Mouse (Mus musculus) neural tube, embryonic 12.5 days (tissue): ENCODE data around the gene Aldh5a1. TPM values are rescaled to one million over a fixed set of nuclear protein-coding genes. Genes with fewer than 3 reads are reported as not detected.
A peak's percentile ranks its signal among the peaks of the same experiment; 100 is the strongest.

Source experiments
- ATAC-seq: fragments of 200-750 bp; cut with Nextera tagmentation; 2 replicates; pipeline ENCODE4 v1.8.0; 2017; ENCODE audit warnings: low read depth, mild to moderate bottlenecking, moderate TSS enrichment, moderate library complexity; ENCODE audit not compliant: low FRiP score
- H3K27ac ChIP-seq: fragments of 300-500 bp; sonication (generic); 2 replicates; pipeline ENCODE4 v1.5.1; 2016
- H3K27me3 ChIP-seq: fragments of 300-500 bp; sonication (generic); replicated peaks from 2 replicates; pipeline ENCODE4 v1.6.1; 2016; ENCODE audit warnings: mild to moderate bottlenecking
- H3K36me3 ChIP-seq: fragments of 300-500 bp; sonication (generic); 2 replicates; pipeline ENCODE4 v1.6.1; 2016; ENCODE audit warnings: mild to moderate bottlenecking
- H3K4me1 ChIP-seq: fragments of 300-500 bp; sonication (generic); 2 replicates; pipeline ENCODE4 v1.6.1; 2016
- H3K4me2 ChIP-seq: fragments of 300-500 bp; sonication (generic); replicated peaks from 2 replicates; pipeline ENCODE4 v1.6.1; 2016; ENCODE audit warnings: mild to moderate bottlenecking
- H3K4me3 ChIP-seq: fragments of 300-500 bp; sonication (generic); 2 replicates; pipeline ENCODE4 v1.5.1; 2016
- H3K9ac ChIP-seq: fragments of 300-500 bp; sonication (generic); 2 replicates; pipeline ENCODE4 v1.6.1; 2016; ENCODE audit warnings: mild to moderate bottlenecking
- H3K9me3 ChIP-seq: fragments of 300-500 bp; sonication (generic); 2 replicates; pipeline ENCODE4 v1.6.1; 2016; ENCODE audit warnings: mild to moderate bottlenecking
- WGBS: fragments of 180-500 bp; shearing (Covaris S2); methylation state at CpG from one replicate; pipeline ENCODE4 v1.1.7; 2016; 5-methylcytosine and 5-hydroxymethylcytosine counted together
- polyA plus RNA-seq: library from polyadenylated mRNA; unstranded; fragments of >200 nt; fragmentation: Nextera tagmentation; extraction: Ambion mirVana; gene quantifications from 2 replicates; pipeline ENCODE4 v1.2.1, GENCODE M21; 2016

Aldh5a1 gene
- polyA plus RNA-seq, 1 experiment from 2014 or later, result 8.0 TPM

DNA sequence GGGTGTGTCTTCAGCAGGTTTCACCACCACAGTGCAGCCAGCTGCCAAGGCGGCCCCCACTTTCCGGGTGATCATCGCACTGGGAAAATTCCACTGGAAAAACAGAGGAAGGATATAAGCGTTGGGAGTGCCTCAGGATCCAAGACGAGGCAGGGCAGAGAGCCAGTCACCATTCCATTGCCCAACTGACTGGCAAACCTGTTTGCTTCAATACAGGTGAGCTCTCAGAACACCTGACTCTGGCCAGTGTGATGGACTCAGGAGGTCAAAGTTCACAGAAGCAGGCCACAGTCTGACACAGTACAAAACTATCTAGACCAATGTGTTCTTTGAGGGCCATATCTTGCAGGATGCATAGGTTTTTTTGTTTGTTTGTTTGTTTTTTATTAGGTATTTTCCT lies 13.5 kb downstream of the Aldh5a1 start:
- Histone ChIP-seq H3K9ac (no peak overlapping the region), H3K4me3 (no peak overlapping the region), H3K36me3 (peaks cover 24% of the 10 kb centered on the region; the same call in 1 of the 2 replicates), H3K9me3 (no peaks in the 10 kb centered on the region), H3K27me3 (no peaks in the 10 kb centered on the region), H3K4me2 (no peak overlapping the region), H3K4me1 (no peaks in the 10 kb centered on the region), H3K27ac (no peak overlapping the region)
- 93% methylated on average over 5 of the region's 5 CpGs for WGBS
- no peak for ATAC-seq

DNA sequence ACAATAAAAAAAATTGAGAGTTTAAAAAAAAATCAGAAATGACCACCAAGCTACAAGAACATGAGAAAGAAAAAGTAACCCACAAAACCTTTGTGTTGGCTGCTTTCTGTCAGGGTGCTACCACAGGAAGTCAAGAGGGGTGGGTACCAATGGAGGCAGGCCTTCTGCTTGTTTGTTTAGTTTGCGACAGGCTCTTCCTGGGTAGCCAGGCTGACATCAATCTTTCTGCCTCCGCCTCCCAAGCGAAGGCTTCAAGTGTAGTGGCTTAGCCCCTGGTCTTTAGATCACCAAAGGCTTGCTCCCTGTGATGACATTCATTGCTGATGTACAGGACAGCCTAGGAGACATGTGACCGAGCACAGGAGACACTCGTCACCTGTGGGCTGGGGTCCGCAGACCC lies 16.2 kb downstream of the Aldh5a1 start:
- H3K4me2 ChIP-seq, result no peak overlapping the region
- H3K27me3 ChIP-seq, result no peaks in the 10 kb centered on the region
- H3K9ac ChIP-seq, result no peak overlapping the region
- WGBS, result 77% methylated on average over 6 of the region's 6 CpGs
- H3K4me3 ChIP-seq, result no peak overlapping the region
- no peaks in the 10 kb centered on the region for H3K9me3 ChIP-seq
- no peaks in the 10 kb centered on the region for H3K4me1 ChIP-seq
- peaks cover 33% of the 10 kb centered on the region; the same call in 1 of the 2 replicates for H3K36me3 ChIP-seq
- H3K27ac ChIP-seq, result no peak overlapping the region
- no peak for ATAC-seq

- Histone ChIP-seq H3K4me2 (no peak overlapping the region), H3K27ac (no peak overlapping the region), H3K27me3 (no peaks in the 10 kb centered on the region), H3K9me3 (no peaks in the 10 kb centered on the region), H3K36me3 (peaks cover 33% of the 10 kb centered on the region; the same call in 1 of the 2 replicates), H3K9ac (no peak overlapping the region), H3K4me3 (no peak overlapping the region), H3K4me1 (no peaks in the 10 kb centered on the region)
- ATAC-seq, result peak; percentile 48; the same call in 1 of the 2 replicates
- 28% methylated on average over 5 of the region's 5 CpGs for WGBS
These were observed 17.0 kb downstream of the Aldh5a1 start for GRCm38 (mm10) chr13:24920333-24920977.

GRCm38 (mm10) chr13:24915831-24916230 lies 21.6 kb downstream of the Aldh5a1 start:
- Histone ChIP-seq H3K27ac (no peak overlapping the region), H3K9ac (no peak overlapping the region), H3K4me1 (no peaks in the 10 kb centered on the region), H3K36me3 (peaks cover 27% of the 10 kb centered on the region), H3K27me3 (no peaks in the 10 kb centered on the region), H3K9me3 (no peaks in the 10 kb centered on the region), H3K4me2 (no peak overlapping the region), H3K4me3 (no peak overlapping the region)
- ATAC-seq, result no peak
- 77% methylated on average over 13 of the region's 13 CpGs for WGBS

DNA sequence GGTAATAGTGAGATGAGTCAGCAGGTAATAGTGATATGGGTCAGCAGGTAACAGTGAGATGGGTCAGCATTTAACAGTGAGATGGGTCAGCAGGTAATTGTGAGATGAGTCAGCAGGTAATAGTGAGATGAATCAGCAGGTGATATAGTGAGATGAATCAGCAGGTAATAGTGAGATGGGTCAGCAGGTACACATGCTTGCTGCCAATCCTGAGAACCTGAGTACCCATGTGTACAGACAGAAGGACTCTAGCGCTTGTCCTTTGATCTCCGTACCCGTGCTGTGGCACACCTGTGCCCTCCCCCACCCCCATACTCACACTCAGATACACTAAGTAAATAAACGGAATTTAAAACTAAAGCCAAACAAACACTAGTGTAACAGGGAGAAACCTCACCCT lies 22.5 kb downstream of the Aldh5a1 start:
- Histone ChIP-seq H3K4me2 (no peak overlapping the region), H3K9ac (no peak overlapping the region), H3K27ac (no peak overlapping the region), H3K36me3 (peaks cover 27% of the 10 kb centered on the region), H3K4me3 (no peak overlapping the region), H3K9me3 (no peaks in the 10 kb centered on the region), H3K27me3 (no peaks in the 10 kb centered on the region), H3K4me1 (no peaks in the 10 kb centered on the region)
- no peak for ATAC-seq
- WGBS, result 93% methylated on average over 4 of the region's 4 CpGs

- Histone ChIP-seq H3K9me3 (no peaks in the 10 kb centered on the region), H3K27ac (no peak overlapping the region), H3K4me3 (no peak overlapping the region), H3K36me3 (peaks cover 24% of the 10 kb centered on the region), H3K4me2 (no peak overlapping the region), H3K4me1 (no peaks in the 10 kb centered on the region), H3K9ac (no peak overlapping the region), H3K27me3 (no peaks in the 10 kb centered on the region)
- no peak for ATAC-seq
- 91% methylated on average over 7 of the region's 7 CpGs for WGBS
These were observed 23.9 kb downstream of the Aldh5a1 start for GRCm38 (mm10) chr13:24913576-24913975.

GRCm38 (mm10) chr13:24909112-24909511 lies 28.3 kb downstream of the Aldh5a1 start:
- ATAC-seq, result no peak
- H3K4me1 ChIP-seq, result no peaks in the 10 kb centered on the region
- 93% methylated on average over 1 of the region's 1 CpGs for WGBS
- no peak overlapping the region for H3K4me2 ChIP-seq
- peaks cover 14% of the 10 kb centered on the region for H3K36me3 ChIP-seq
- no peak overlapping the region for H3K4me3 ChIP-seq
- H3K27ac ChIP-seq, result no peak overlapping the region
- H3K9ac ChIP-seq, result no peak overlapping the region
- no peaks in the 10 kb centered on the region for H3K9me3 ChIP-seq
- H3K27me3 ChIP-seq, result no peaks in the 10 kb centered on the region

DNA sequence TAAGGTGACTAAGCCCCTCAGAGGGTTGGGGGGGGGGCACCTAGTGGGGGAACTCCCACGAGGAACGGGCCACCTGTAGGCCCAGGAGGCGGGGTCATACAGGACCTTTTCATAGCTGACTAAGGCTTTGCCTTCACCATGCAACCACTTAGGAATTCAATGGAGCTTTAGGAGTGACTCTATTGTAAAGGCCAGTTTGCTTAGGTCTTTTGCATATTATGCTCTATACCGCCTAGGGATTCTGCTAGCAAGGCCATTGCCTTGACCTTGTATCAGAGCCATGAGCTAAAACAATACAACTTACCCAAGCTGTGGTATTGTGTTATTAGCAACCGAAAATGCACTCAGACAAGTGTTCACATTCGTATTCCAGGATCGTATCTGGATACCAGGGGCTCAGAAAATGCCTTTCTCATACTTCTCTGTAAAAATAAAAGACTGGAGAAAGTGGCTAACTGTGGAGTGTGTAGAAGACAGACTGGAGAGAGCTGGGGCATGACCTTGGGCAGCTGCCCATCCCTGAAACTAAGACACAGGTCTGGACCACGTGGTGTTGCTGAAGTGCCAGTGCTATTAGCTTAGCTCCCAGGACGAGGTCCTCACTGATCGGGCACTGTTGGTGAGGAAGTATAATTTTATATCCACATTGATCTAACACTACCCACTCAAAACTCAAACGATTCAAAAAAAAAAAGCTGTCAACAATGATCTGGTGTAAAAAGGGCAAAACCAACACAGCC lies 30.5 kb downstream of the Aldh5a1 start:
- ATAC-seq, result no peak
- Histone ChIP-seq H3K4me3 (no peak overlapping the region), H3K27me3 (no peaks in the 10 kb centered on the region), H3K4me2 (no peak overlapping the region), H3K27ac (no peak overlapping the region), H3K36me3 (peaks cover 5% of the 10 kb centered on the region; the same call in 1 of the 2 replicates), H3K4me1 (no peaks in the 10 kb centered on the region), H3K9ac (no peak overlapping the region), H3K9me3 (no peaks in the 10 kb centered on the region)
- 86% methylated on average over 11 of the region's 11 CpGs for WGBS

DNA sequence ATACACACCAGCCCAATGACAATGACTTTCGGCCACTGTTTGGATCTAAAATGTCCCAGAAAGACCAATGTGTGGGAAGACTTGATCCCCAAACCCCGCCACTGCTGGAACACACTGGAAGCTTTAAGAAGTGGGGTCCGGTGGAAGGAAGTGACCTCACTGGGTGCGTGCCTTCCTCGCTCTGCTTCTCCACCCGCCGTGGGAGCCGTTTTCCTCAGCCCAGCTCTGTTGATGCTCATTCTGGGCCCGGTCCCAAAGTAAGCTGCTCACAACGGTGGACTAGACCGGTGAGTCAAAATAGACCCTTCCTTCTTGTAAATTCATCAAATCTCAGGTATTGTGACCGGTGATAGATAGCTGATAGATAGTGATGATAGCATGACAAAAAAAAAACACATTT lies 32.0 kb downstream of the Aldh5a1 start:
- WGBS, result 91% methylated on average over 12 of the region's 12 CpGs
- Histone ChIP-seq H3K9me3 (no peaks in the 10 kb centered on the region), H3K4me1 (no peaks in the 10 kb centered on the region), H3K4me3 (no peak overlapping the region), H3K4me2 (no peak overlapping the region), H3K27me3 (no peaks in the 10 kb centered on the region), H3K9ac (no peak overlapping the region), H3K36me3 (no peaks in the 10 kb centered on the region), H3K27ac (no peak overlapping the region)
- no peak for ATAC-seq

DNA sequence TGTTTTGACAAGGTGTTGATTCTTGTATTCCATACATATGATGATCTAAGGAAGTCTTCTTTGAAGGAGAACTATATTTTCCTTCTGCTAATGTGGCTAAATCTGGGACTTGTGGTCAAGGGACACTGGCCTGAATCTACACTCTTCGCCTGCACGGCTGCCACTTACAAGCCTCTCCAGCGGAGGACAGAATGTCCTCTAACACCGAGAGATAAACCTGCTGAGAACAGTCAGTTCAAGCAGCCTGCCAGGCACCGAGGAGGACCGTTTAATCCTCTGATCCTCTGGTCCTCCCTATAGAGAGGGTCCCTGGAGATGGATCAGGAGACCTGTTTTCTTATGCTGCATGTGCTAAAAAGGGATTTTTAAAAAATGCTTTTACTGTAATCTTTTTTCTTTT lies 34.0 kb downstream of the Aldh5a1 start:
- H3K9ac ChIP-seq, result no peak overlapping the region
- H3K9me3 ChIP-seq, result no peaks in the 10 kb centered on the region
- no peak for ATAC-seq
- H3K27ac ChIP-seq, result no peak overlapping the region
- no peak overlapping the region for H3K4me2 ChIP-seq
- 88% methylated on average over 6 of the region's 6 CpGs for WGBS
- H3K36me3 ChIP-seq, result no peaks in the 10 kb centered on the region
- H3K27me3 ChIP-seq, result no peaks in the 10 kb centered on the region
- H3K4me3 ChIP-seq, result no peak overlapping the region
- H3K4me1 ChIP-seq, result no peaks in the 10 kb centered on the region

DNA sequence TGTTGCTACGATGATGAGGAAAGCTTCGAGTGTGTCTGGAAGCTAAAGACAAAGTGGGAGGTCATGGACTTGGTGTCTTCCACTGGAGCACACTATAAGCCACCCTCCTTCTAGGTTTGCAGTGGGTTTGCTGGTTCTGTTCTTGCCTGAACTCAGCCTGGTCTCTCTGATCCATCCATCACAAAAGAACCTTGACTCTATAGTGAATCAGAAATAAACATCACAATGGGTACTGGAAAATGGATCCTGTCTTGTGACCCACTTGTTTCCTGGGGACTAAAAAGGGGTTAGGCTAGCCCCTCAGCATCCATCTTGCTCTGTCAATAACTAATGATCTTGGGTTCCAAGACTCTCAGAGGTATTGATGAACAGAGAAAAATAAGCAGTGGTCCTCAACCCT lies 35.5 kb downstream of the Aldh5a1 start:
- no peaks in the 10 kb centered on the region for H3K36me3 ChIP-seq
- no peak overlapping the region for H3K4me2 ChIP-seq
- H3K9me3 ChIP-seq, result no peaks in the 10 kb centered on the region
- no peak overlapping the region for H3K27ac ChIP-seq
- no peak for ATAC-seq
- no peak overlapping the region for H3K4me3 ChIP-seq
- H3K4me1 ChIP-seq, result no peaks in the 10 kb centered on the region
- 97% methylated on average over 2 of the region's 2 CpGs for WGBS
- H3K27me3 ChIP-seq, result no peaks in the 10 kb centered on the region
- H3K9ac ChIP-seq, result no peak overlapping the region

GRCm38 (mm10) chr13:24893880-24894279 lies 43.6 kb downstream of the Aldh5a1 start:
- no peaks in the 10 kb centered on the region for H3K27me3 ChIP-seq
- no peak overlapping the region for H3K9ac ChIP-seq
- 0 out of 2 replicates have a peak, but pooled peaks cover 5% of the 10 kb centered on the region for H3K4me1 ChIP-seq
- 84% methylated on average over 2 of the region's 2 CpGs for WGBS
- no peak overlapping the region for H3K27ac ChIP-seq
- ATAC-seq, result no peak
- H3K36me3 ChIP-seq, result no peaks in the 10 kb centered on the region
- H3K9me3 ChIP-seq, result no peaks in the 10 kb centered on the region
- no peak overlapping the region for H3K4me3 ChIP-seq
- no peak overlapping the region for H3K4me2 ChIP-seq

- 89% methylated on average over 3 of the region's 3 CpGs for WGBS
- no peak overlapping the region for H3K9ac ChIP-seq
- no peaks in the 10 kb centered on the region for H3K9me3 ChIP-seq
- ATAC-seq, result no peak
- no peaks in the 10 kb centered on the region for H3K27me3 ChIP-seq
- no peaks in the 10 kb centered on the region for H3K36me3 ChIP-seq
- no peak overlapping the region for H3K4me2 ChIP-seq
- H3K27ac ChIP-seq, result no peak overlapping the region
- H3K4me3 ChIP-seq, result no peak overlapping the region
- H3K4me1 ChIP-seq, result 0 out of 2 replicates have a peak, but pooled peaks cover 5% of the 10 kb centered on the region
These were observed 44.9 kb downstream of the Aldh5a1 start for GRCm38 (mm10) chr13:24892516-24892915.
